ENCODE assay signal across 10 mouse cellular contexts in genomic region chr2:92442419-92443001, GRCm38 (mm10). TPM values are rescaled to one million over a fixed set of nuclear protein-coding genes. Genes with fewer than 3 reads are reported as not detected.
DNase-seq lines count a peak whose midpoint lies in the region; ATAC-seq lines count a peak whose summit lies in the region.
"Had no signal": no experiment of that assay in that cellular context is flagged by ENCODE, and none has a peak within 500 bp of the region (broad histone marks: within the 10 kb centered on the region; RNA-seq: fewer than 3 reads in every experiment).

No protein-coding gene starts in this region.

- no peak for ATAC-seq in embryonic facial prominence, embryonic 14.5 days (ENCODE audit: low read depth)
- ATAC-seq in midbrain, embryonic 15.5 days (replicated peaks): peak; percentile 53; the same call in 1 of the 2 replicates
- no peak for ATAC-seq in monocyte, adult 5-6 weeks (replicated peaks; ENCODE audit: insufficient number of reproducible peaks, low FRiP score, low TSS enrichment, poor library complexity, severe bottlenecking)

- peak; percentile 30 for DNase-seq in embryonic facial prominence, embryonic 14.5 days (ENCODE audit: low spot score)
- no peak for DNase-seq in embryonic facial prominence, embryonic 10.5 days (ENCODE audit: low spot score)
- peak; percentile 88 for DNase-seq in layer of hippocampus, adult 9-11 months
- no peak for DNase-seq in layer of hippocampus, adult 8-10 months (ENCODE audit: low spot score in 2 of 2)
- DNase-seq in T-cell, adult 2 months (ENCODE audit: low spot score): peak; percentile 34
- DNase-seq in limb, embryonic 10.5 days (ENCODE audit: low spot score): no peak
- DNase-seq: kidney, adult 18-20 months had no signal

- no peaks in the 10 kb centered on the region for H3K4me1 ChIP-seq in embryonic facial prominence, embryonic 14.5 days (ENCODE audit: control insufficient read depth, insufficient read depth, low read length)
- H3K4me1 ChIP-seq in embryonic facial prominence, embryonic 10.5 days: peaks cover 20% of the 10 kb centered on the region
- H3K4me1 ChIP-seq in midbrain, embryonic 15.5 days: 0 out of 2 replicates have a peak, but pooled peaks cover 3% of the 10 kb centered on the region
- H3K4me1 ChIP-seq in limb, embryonic 10.5 days: peaks cover 12% of the 10 kb centered on the region

- no peak overlapping the region for H3K27ac ChIP-seq in embryonic facial prominence, embryonic 14.5 days (replicated peaks; ENCODE audit: low read depth, low read length)
- no peak overlapping the region for H3K27ac ChIP-seq in embryonic facial prominence, embryonic 10.5 days (replicated peaks)
- no peak overlapping the region for H3K27ac ChIP-seq in midbrain, embryonic 15.5 days
- no peak overlapping the region for H3K27ac ChIP-seq in limb, embryonic 10.5 days
- H3K27ac ChIP-seq: macrophage had no signal

- WGBS in embryonic facial prominence, embryonic 14.5 days: 68% methylated on average over 12 of the region's 12 CpGs
- WGBS in embryonic facial prominence, embryonic 10.5 days: 75% methylated on average over 12 of the region's 12 CpGs
- WGBS in midbrain, embryonic 15.5 days: 70% methylated on average over 12 of the region's 12 CpGs
- WGBS in limb, embryonic 10.5 days: 85% methylated on average over 12 of the region's 12 CpGs

- no peaks in the 10 kb centered on the region for H3K36me3 ChIP-seq in embryonic facial prominence, embryonic 14.5 days (ENCODE audit: control insufficient read depth, insufficient read depth, low read length)
- no peaks in the 10 kb centered on the region for H3K36me3 ChIP-seq in embryonic facial prominence, embryonic 10.5 days (replicated peaks)
- no peaks in the 10 kb centered on the region for H3K36me3 ChIP-seq in midbrain, embryonic 15.5 days (replicated peaks)
- H3K36me3 ChIP-seq in limb, embryonic 10.5 days: no peaks in the 10 kb centered on the region

- H3K4me3 ChIP-seq in embryonic facial prominence, embryonic 14.5 days (ENCODE audit: low read depth, low read length): no peak overlapping the region
- H3K4me3 ChIP-seq in embryonic facial prominence, embryonic 10.5 days: no peak overlapping the region
- H3K4me3 ChIP-seq in midbrain, embryonic 15.5 days: no peak overlapping the region
- H3K4me3 ChIP-seq in limb, embryonic 10.5 days: no peak overlapping the region

- H3K9ac ChIP-seq in embryonic facial prominence, embryonic 14.5 days (ENCODE audit: low read depth, low read length): peak overlapping the region; percentile 8; the same call in 1 of the 2 replicates
- H3K9ac ChIP-seq in midbrain, embryonic 15.5 days: no peak overlapping the region

- no peaks in the 10 kb centered on the region for H3K9me3 ChIP-seq in embryonic facial prominence, embryonic 14.5 days (ENCODE audit: control insufficient read depth, low read length)
- H3K9me3 ChIP-seq in embryonic facial prominence, embryonic 10.5 days: no peaks in the 10 kb centered on the region
- H3K9me3 ChIP-seq in midbrain, embryonic 15.5 days: no peaks in the 10 kb centered on the region
- no peaks in the 10 kb centered on the region for H3K9me3 ChIP-seq in limb, embryonic 10.5 days (replicated peaks)

- no peak overlapping the region for H3K4me2 ChIP-seq in embryonic facial prominence, embryonic 14.5 days (ENCODE audit: low read depth, low read length)
- H3K4me2 ChIP-seq in midbrain, embryonic 15.5 days: no peak overlapping the region

- H3K27me3 ChIP-seq in embryonic facial prominence, embryonic 14.5 days (replicated peaks; ENCODE audit: control insufficient read depth, insufficient read depth, low read length): 0 out of 2 replicates have a peak, but pooled peaks cover 3% of the 10 kb centered on the region
- no peaks in the 10 kb centered on the region for H3K27me3 ChIP-seq in embryonic facial prominence, embryonic 10.5 days (replicated peaks; ENCODE audit: low read depth, poor library complexity, severe bottlenecking)
- H3K27me3 ChIP-seq in midbrain, embryonic 15.5 days (replicated peaks): no peaks in the 10 kb centered on the region
- 0 out of 2 replicates have a peak, but pooled peaks cover 10% of the 10 kb centered on the region for H3K27me3 ChIP-seq in limb, embryonic 10.5 days (ENCODE audit: low read depth, poor library complexity, severe bottlenecking)

RNA-seq across cellular contexts. Expression of gene Cry2, which starts 8.7 kb away (rescaled TPM):
- 26.6 and 27.1 TPM in 2 replicates for polyA plus RNA-seq in embryonic facial prominence, embryonic 14.5 days (2014; fragmentation: Nextera tagmentation; extraction: Ambion mirVana)
- 23.4 and 23.7 TPM in 2 replicates for polyA plus RNA-seq in embryonic facial prominence, embryonic 10.5 days (2016; fragmentation: Nextera tagmentation; extraction: Ambion mirVana)
- total RNA-seq in layer of hippocampus, adult 8-10 months (2022): 100 to 1,000 TPM; 105 to 117 (median 110) TPM
- polyA plus RNA-seq in midbrain, embryonic 15.5 days (2015; fragmentation: Nextera tagmentation; extraction: Ambion mirVana): 47.5 and 49.0 TPM in 2 replicates
- total RNA-seq in monocyte, adult 5-6 weeks (2017): 4.2 to 10.6 TPM (median 7.3 TPM) in 3 replicates
- polyA plus RNA-seq in limb, embryonic 10.5 days (2016; fragmentation: Nextera tagmentation; extraction: Ambion mirVana): 19.0 and 25.2 TPM in 2 replicates

RNA-seq across cellular contexts. Expression of gene Slc35c1, which starts 17.8 kb away (rescaled TPM):
- 15.7 and 16.0 TPM in 2 replicates for polyA plus RNA-seq in embryonic facial prominence, embryonic 14.5 days (2014; fragmentation: Nextera tagmentation; extraction: Ambion mirVana)
- 12.6 and 13.5 TPM in 2 replicates for polyA plus RNA-seq in embryonic facial prominence, embryonic 10.5 days (2016; fragmentation: Nextera tagmentation; extraction: Ambion mirVana)
- 10 to 100 TPM; 13.2 to 17.1 (median 14.7) TPM for total RNA-seq in layer of hippocampus, adult 8-10 months (2022)
- polyA plus RNA-seq in midbrain, embryonic 15.5 days (2015; fragmentation: Nextera tagmentation; extraction: Ambion mirVana): 14.4 and 17.4 TPM in 2 replicates
- total RNA-seq in monocyte, adult 5-6 weeks (2017): 9.0 to 24.2 TPM (median 15.1 TPM) in 3 replicates
- 11.1 and 11.2 TPM in 2 replicates for polyA plus RNA-seq in limb, embryonic 10.5 days (2016; fragmentation: Nextera tagmentation; extraction: Ambion mirVana)

RNA-seq across cellular contexts. Expression of gene Mapk8ip1, which starts 41.4 kb away (rescaled TPM):
- 17.6 and 18.1 TPM in 2 replicates for polyA plus RNA-seq in embryonic facial prominence, embryonic 14.5 days (2014; fragmentation: Nextera tagmentation; extraction: Ambion mirVana)
- 36.0 and 37.1 TPM in 2 replicates for polyA plus RNA-seq in embryonic facial prominence, embryonic 10.5 days (2016; fragmentation: Nextera tagmentation; extraction: Ambion mirVana)
- 100 to 1,000 TPM; 287 to 306 (median 298) TPM for total RNA-seq in layer of hippocampus, adult 8-10 months (2022)
- 155 and 165 TPM in 2 replicates for polyA plus RNA-seq in midbrain, embryonic 15.5 days (2015; fragmentation: Nextera tagmentation; extraction: Ambion mirVana)
- total RNA-seq in monocyte, adult 5-6 weeks (2017): not detected in 3 replicates
- polyA plus RNA-seq in limb, embryonic 10.5 days (2016; fragmentation: Nextera tagmentation; extraction: Ambion mirVana): 28.5 and 36.3 TPM in 2 replicates

Comparison
In these comparisons a context has a peak if more than half of its experiments do, and no peak if none do; other contexts are left out.
1. DNase-seq: peak in embryonic facial prominence, embryonic 14.5 days (single experiment), layer of hippocampus, adult 9-11 months (single experiment) and T-cell, adult 2 months (single experiment); none in embryonic facial prominence, embryonic 10.5 days (single experiment), layer of hippocampus, adult 8-10 months (0 of 2) and limb, embryonic 10.5 days (single experiment).